Mouse (Mus musculus) layer of hippocampus, postnatal 25 days (tissue): ENCODE measurements around the gene Zfp981. TPM values are rescaled to one million over a fixed set of nuclear protein-coding genes. Genes with fewer than 3 reads are reported as not detected.
"Not testable (repeated sequence)": the region's sequence is repeated elsewhere in the genome, so short reads cannot be mapped to it uniquely, and the experiment has no call there.

Experiments
- DNase-seq, 2 experiments: peaks; one replicate each; pipeline ENCODE4 v3.0.0; 2022; ENCODE audit warnings: mixed read lengths in 2 of 2, low spot score in 1 of 2; ENCODE audit errors: extremely low spot score in 1 of 2
- total RNA-seq, 2 experiments: library from RNA; stranded (reverse); gene quantifications; 2 replicates each; pipeline ENCODE4 v1.2.3; 2021

The Zfp981 gene
- total RNA-seq: 1 to 10 TPM in 1 of 2 experiments, under 1 TPM in 1; 0.12 to 1.0 TPM

DNA sequence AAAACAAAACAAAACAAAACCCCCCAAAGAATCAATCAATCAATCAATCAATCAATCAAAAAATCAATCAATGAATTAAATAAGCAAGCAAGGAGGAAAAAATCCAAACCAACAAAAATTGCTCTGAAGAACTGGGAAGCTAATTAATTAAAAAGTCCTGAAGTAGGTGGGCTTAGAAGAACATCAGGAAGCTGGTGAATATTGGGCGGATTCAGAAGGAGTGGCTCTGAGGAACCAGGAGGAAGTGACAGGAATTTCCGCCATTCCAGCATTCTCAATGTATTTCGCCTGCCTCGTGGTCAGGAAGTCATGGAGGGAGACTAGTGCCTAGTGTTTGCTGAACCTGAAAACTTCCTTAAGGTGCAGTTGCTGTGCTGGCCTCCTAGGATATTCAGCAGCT is at the start of gene Zfp981:
Gene Zfp981, plus strand, starts transcription at position 301 of the 400 bp plus-strand sequence.
- not testable (repeated sequence) for DNase-seq

DNA sequence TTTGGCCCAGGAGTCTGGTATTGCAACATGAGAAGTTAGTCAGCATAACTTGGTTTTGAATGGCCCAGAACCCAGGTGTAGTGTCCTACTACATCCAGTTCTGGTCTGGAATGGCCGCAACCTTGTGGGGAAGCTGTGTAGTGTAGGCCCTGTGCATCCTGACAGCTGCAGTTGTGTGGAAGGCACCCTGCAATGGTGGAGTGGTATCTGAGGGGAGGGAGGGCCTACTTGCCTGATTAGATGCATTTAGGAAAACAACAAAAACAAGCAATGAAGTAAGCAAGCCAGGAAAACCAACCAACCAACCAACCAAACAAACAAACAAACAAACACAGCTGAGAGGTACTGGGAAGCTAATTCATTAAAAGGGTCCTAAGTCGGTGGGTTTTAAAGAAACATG is 49.3 kb upstream of the Zfp981 start:
- not testable (repeated sequence) for DNase-seq

DNA sequence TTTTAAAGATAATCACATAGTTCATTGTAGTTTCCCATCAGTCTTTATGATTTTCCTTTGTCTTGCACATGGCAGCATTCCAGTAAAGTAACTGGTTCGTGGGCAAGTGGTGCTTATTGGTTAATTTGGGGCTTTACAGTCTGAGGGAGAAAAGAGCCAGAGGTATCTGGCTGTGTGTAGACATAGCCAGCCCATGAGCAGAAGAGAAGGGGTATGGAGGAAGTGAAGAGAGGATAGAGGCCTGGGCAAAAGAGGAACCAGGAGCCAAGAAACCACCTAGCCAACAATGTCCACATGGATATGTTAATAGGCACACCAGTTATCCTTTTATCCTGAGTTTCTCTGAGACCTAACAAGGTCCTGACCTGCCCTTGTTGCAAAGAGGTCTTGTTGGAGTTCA is 47.7 kb upstream of the Zfp981 start:
- not testable (repeated sequence) for DNase-seq

DNA sequence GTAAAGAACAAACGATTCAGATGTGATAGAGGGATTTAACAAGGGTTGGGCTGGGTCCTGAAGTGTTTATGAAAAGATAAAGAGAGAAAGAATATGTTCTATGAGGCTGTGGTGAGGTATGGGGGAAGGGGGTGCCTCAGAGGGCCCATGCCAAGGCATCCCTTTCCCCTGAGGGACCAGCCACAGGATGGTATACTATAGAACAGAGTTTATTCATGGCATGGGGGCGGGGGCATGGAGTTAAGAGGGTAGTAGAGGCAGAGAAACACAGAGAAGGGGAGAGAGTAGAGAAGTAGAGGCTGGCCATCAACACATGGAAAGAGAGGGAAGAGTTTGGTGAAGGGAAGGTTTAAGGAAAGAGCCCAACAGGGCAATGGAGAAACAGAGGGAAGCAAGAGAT is 46.9 kb upstream of the Zfp981 start:
- no peak for DNase-seq

DNA sequence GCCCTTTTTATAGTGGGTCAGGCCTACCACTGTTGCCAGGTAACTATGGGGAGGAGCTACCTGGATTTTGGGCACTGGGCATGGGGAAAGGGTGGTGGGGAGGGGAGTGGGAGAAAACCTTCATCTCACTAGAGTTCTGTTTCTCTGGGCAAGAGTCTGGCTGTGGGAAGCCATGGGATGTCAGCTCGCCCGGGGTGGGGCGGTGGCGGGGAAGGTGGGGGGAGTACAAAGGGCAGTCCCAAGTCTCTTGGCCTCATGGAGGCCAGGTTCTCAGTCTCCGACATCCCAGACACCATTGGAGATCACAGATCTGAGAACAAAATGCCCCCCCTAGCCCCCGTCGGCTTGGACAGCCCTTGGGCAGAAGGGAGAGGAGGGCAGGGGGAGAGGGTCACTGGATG is 46.5 kb upstream of the Zfp981 start:
- DNase-seq: no peak

DNA sequence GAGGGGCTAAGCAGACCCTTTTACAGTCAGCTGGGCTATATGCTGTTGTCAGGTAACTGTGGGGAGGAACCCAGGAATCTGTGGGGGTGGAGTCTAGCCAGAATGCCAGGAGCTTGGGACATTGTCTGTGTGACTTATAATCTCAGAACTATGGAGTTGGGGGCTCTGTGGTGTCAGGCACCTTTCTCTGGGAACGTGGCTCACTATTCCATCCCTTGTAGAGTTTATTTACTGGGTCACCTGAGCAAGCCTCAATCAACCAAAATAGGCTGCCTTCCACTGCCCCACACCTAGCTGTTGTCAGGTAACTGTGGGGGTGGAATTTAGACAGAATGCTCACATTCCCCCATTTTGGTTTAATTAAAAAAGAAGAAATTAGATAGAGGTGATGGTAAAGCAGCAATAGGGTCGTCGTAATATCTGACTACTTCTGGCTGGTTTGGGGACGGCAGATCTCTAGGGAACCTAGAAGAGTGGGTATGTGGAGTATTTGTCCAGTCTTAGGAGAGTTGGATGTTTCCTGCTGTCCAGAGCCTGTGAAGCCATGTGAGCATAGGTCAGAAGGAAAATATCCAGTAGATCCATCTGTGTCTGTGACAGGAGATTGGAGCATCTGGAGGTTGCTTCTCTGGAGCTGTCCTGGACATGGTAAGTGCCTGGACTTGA is 45.6 kb upstream of the Zfp981 start:
- DNase-seq: no peak

DNA sequence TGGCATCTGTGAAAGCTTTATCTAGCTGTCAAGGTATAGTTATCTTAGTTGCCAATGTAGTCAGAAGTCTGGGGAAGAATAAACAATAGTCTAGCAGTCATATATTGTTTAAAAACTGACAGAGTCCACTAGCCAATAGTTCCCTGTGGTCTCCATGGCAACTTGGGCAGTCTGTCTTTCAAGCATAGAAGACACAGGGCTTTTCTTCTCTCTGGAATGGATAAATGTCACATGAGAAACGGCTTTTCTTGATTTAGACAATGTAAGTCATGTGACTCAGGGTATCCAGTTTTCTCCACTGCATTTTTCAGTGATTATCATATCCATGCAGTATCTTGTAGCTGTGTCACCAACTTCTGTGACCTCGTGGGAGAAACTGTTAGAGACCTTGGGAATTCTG is 44.7 kb upstream of the Zfp981 start:
- DNase-seq: no peak

DNA sequence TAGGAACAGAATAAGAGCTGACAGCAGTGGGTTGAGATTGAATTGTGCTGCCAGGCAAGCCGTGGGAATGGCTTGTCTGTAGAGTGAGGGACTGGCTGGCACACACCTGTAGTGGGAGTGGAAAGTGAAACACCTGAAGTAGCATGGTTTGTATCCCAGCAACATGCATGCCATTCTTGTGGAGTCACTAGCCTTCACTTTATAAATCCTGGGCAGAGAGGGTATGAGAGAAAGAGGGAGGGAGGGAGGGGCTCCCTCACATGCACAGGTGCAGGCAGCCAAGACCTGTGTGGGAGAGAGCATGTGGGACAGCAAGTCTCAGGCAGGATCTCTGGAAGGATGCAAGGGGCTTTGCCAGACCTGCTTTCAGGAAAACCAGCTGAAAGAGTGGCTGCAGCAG is 44.1 kb upstream of the Zfp981 start:
- no peak for DNase-seq

DNA sequence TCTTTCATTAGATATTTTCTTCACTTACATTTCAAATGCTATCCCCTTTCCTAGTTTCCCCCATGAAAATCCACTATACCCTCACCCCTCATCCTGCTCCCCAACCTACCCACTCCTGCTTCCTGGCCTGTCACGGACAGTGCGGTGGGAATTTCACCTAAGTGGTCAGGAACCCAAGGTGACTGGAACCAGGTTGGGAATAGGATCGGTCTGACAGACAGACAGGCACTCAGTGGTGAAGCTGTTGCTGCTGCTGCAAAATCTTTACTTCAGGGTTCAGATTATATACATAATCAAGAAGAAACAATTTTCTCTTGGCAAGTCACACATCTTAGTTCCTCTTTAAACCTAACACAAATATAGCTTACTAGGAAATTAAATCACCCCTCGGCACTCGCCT is 42.0 kb upstream of the Zfp981 start:
- DNase-seq: not testable (repeated sequence)

DNA sequence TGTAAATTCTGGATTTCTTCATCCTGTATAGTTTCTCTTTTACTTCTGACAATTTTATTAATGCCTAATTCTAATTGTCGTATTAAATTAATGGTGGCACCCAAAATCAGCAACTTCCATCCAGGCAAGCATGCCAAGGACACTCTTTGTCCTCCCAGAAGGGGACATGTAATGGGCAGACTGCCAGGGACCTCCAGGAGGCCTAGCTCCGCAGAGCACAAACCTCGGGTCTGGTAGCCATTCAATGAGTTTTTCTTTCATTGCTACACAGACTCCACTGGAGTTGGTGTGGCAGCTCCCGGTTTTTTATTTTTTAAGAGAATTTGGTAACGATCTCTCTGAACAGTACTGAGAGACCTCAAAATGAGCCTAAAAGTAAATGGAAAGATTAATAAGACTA is 41.1 kb upstream of the Zfp981 start:
- not testable (repeated sequence) for DNase-seq

DNA sequence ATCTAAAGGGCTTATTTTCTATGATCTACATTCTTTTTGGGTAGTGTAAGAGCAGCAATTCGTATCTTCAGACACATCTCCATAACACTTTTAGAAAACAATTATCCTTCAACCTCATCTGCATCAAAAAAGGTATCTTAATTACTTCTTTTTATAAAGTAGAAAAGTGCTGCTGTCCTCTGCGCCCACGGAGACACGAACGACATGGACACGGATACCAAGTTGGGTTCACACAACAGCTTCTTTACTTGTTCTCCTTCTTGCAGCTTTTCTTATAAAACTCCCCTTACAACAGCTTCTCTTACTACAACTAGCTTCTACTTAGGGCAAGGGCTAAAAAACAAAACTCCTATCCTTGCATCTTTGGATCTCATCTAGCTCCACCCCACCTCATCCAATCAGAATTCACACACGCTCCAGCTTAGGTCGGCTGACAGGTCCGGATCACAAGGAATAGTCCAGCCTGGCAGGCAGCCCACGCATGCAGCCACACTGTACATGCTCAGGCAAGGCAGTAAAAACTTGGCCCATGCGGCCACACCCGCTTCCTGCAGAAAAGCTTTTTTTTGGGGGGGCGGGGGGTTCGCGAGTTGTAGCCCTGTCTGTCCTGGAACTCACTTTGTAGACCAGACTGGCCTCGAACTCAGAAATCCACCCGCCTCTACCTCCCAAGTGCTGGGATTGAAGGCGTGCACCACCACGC is 38.0 kb upstream of the Zfp981 start:
- DNase-seq: not testable (repeated sequence)

DNA sequence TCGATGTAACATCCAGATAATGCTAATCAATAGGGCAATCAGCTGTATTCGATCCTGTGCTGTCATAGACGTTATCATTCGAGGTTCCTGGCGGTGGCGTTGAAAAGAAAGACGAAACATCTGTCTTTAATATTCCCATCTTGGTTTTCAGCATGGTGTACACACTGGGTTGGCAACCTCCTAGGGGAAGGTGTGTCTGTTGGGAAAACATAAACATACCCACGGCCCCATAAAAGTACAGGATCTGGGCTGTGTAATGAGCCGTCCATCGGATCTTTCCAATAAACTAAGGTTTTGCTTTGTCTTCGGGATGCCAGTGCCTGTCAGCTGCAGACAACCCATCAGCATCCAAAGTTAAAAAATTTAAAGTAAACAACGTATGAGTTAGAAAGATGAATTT is 31.8 kb upstream of the Zfp981 start:
- not testable (repeated sequence) for DNase-seq

DNA sequence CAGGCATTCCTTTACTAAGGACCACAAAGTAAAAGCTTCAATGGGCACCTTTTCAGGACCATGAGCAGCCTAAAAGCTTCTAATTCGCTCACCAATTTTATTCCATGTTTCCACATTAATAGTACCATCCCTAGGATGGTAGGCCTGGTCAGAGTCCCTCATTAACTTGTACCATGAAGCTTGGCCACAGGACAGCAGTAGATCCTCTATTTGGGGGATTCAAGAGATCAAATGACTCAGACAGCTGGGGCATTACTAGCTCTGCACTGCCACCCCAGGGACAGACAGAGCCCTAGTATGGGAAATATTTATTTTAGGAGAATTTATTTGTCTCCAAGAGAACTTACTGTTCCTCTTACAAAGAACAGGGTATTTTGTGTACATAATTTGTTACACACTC is 27.6 kb upstream of the Zfp981 start:
- DNase-seq: not testable (repeated sequence)

DNA sequence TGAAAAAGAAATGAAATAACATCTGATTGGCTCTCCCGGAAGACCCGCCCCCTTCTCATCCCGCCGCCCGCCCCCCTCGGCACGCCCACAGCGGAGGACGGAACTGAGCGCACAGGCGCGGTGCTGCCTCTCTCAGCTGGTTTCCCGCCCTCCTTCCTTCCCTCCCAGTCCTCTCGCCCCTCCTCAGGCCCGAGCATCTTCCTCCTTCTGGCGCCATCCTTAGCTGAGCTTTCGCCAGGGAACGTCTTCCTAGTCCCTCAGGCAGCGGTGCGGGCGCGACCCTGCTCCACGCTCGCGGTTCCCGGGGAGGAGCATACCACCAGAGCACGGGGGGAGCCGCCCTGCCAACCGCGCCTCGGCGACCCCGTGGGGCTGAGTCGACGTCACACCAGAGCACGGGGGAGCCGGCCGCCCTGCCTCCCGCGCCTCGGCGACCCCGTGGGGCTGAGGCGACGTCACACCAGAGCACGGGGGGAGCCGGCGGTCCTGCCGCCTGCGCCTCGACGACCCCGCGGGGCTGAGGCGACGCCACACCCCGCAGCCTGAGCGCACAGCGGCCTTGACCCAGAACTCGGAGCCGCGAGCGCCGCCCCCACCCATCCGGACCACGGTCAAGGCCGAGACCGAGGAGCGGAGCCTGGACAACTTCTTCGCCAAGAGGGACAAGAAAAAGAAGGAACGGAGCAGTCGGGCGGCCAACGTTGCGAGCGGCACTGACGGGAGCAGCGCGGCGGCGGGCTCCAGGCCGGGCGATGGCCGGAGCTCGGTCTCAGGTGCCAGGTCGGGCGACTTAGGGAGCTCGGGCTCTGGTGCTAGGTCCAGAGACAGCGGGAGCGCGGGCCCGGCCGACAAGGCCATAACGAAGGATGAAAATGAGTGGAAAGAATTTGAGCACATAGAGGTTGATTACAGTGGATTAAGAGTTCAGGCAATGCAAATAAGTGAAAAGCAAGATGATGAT is 26.8 kb upstream of the Zfp981 start:
- not testable (repeated sequence) for DNase-seq

DNA sequence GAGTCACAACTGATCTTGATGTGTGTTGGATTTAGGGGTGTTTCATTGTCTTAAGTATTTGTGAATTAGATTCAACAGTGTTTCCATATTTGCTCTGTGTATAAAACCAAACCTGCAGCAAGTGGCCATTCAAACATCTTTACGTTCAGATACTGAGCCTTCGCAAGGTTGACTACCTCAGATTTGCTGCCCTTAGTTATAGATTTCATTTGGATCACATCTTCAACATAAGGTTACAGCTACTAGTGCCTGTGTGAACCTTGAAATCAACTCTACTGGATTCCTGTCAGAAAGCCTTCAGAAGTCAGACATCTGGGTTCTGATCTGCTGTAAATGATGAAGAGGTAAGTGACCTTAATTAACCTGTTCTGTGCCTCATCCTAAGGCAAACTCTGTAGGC is 25.6 kb upstream of the Zfp981 start:
- not testable (repeated sequence) for DNase-seq

DNA sequence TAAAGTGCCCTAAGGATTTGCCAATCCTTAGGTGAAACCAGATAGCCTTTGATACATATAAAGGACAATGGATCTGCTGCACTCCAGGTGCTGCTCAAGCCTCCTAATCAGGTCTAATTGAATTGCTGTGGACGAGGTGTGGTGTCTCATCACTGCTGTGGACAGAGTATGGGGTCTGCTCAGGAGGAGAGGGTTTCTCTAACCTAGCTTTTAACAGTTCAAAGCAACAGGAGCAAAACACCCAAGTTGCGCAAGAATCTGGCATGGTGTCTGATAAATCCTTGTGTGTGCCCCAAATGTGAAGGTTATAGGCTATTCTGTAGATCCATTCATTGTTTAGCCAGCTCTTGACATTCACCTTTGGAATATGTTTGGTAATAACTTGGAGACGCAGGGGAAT is 24.9 kb upstream of the Zfp981 start:
- DNase-seq: not testable (repeated sequence)

DNA sequence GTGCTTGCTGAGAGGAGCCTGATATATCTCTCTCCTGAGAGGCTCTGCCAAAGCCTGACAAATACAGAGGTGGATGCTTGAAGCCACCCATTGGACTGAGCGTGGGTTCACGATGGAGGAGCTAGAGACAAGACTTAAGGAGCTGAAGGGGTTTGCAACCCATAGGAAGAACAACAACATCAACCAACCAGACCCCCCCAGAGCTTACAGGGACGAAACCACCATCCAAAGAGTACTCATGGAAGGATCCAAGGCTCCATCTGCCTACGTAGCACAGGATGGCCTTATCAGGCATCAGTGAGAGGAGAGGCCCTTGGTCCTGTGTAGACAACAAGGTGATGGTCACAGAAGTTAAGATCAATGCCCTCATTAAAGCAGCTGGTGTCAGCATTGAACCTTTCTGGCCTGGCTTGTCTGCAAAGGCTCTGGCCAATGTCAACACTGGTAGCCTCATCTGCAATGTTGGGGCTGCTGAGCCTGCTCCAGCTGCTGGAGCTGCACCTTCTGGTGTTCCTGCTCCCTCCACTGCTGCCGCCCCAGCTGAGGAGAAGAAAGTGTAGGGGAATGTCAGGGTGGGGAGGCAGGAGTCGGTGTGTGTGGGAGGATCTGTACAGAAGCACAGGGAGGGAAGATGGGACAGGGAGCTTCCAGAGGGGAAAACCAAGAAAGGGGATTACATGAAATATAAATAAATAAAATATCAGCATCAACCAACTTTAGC is 21.3 kb upstream of the Zfp981 start:
- not testable (repeated sequence) for DNase-seq

DNA sequence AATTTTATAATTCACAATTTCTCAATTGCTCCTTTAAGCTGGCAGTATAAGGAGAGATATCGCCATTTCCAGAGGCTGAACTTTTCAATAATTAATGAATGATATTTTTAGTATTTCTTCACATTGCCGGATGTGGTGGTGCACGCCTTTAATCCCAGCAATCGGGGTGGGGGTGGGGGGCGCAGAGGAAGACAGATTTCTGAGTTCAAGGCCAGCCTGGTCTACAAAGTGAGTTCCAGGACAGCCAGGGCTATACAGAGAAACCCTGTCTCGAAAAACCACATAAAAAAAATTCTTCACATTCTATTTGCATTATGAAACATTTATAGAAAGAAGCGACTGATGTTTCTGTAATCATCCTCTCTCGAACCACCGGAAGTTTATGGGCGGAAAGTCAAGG is 19.3 kb upstream of the Zfp981 start:
- not testable (repeated sequence) for DNase-seq

DNA sequence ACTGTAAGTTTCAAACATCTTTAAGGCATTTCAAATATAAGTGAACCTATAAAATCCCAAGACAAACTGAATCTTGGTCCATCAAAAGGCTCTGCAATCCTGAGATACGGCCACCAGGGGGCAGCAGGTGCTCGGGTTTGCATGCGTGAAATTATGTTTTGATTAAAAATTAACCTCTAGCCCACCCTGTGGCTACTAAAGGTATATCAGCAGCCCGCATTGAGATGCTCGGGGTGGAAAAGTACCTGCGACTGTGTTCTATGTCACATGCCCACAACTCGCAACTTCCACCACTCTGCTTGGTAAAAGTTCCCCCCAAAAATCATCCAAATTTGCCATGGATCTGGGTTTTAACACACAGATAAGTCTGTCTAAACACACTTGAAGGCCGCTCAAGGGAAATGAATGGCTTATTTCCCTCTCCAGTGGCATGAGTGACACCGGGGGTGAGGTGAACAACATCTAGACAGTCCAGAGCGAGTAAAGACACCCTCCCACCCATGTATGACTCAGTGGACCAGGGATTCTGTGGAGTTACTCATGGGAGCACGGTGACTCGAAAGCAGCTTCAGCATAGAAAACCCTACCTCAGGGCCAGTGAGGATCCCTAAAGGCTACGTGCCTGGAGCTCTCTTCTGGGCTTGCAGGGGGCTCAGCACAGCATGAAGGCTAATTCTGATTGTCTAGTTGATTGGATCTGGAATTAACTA is 18.1 kb upstream of the Zfp981 start:
- DNase-seq: not testable (repeated sequence)

DNA sequence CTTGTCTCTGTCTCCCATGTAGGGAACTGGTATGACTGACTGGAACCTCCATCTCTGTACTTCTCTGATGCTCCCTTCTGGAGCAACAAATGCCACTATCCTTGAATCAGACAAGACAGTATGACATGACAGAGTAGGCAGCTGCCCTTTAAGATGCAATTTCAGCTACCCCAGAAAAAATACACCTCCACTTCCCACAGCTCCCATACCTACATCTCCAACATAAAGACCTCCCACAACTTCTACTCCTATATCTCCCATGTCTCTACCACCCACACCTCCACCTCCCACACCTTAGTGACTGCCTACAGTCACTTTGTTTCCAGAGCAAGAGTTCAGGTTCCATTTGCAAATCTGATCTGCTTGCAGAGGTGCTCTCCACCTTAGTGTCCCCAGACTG is 17.2 kb upstream of the Zfp981 start:
- DNase-seq: not testable (repeated sequence)
